Mouse (Mus musculus) lung, postnatal 0 days (tissue): ENCODE measurements at regions not wholly inside any gene's neighbourhood (a gene's known extent, or its start where the extent isn't known, plus 50 kb on each side); places are given as distances from the start of the nearest gene placed in this dataset.
A peak's percentile ranks its signal among the peaks of the same experiment; 100 is the strongest.

Experiments used
- ATAC-seq: fragments of 200-750 bp; cut with Nextera tagmentation; 2 replicates; pipeline ENCODE4 v1.8.0; 2017; ENCODE audit warnings: moderate library complexity
- DNase-seq: peaks from one replicate; pipeline ENCODE4 v3.0.0-alpha.2; 2016; ENCODE audit warnings: low spot score
- H3K27ac ChIP-seq: fragments of 300-500 bp; sonication (generic); 2 replicates; pipeline ENCODE4 v1.5.1; 2014; ENCODE audit warnings: antibody characterized with exemption, mild to moderate bottlenecking, low read length, mixed read lengths
- H3K27me3 ChIP-seq: fragments of 300-500 bp; sonication (generic); replicated peaks from 2 replicates; pipeline ENCODE4 v1.6.1; 2014; ENCODE audit warnings: low read length, mixed read lengths; ENCODE audit not compliant: insufficient read depth
- H3K36me3 ChIP-seq: fragments of 300-500 bp; sonication (generic); 2 replicates; pipeline ENCODE4 v1.6.1; 2014; ENCODE audit warnings: low read length, mixed read lengths; ENCODE audit not compliant: insufficient read depth
- H3K4me1 ChIP-seq: fragments of 300-500 bp; sonication (generic); 2 replicates; pipeline ENCODE4 v1.6.1; 2014; ENCODE audit warnings: antibody characterized with exemption, low read depth, low read length, mixed read lengths; ENCODE audit not compliant: insufficient read depth
- H3K4me2 ChIP-seq: fragments of 300-500 bp; sonication (generic); replicated peaks from 2 replicates; pipeline ENCODE4 v1.6.1; 2014; ENCODE audit warnings: low read depth, mild to moderate bottlenecking, low read length, moderate library complexity, mixed read lengths
- H3K4me3 ChIP-seq: fragments of 300-500 bp; sonication (generic); 2 replicates; pipeline ENCODE4 v1.5.1; 2014; ENCODE audit warnings: low read depth, low read length
- H3K9ac ChIP-seq: fragments of 300-500 bp; sonication (generic); replicated peaks from 2 replicates; pipeline ENCODE4 v1.6.1; 2014; ENCODE audit warnings: low read depth, mild to moderate bottlenecking
- H3K9me3 ChIP-seq: fragments of 300-500 bp; sonication (generic); 2 replicates; pipeline ENCODE4 v1.6.1; 2016; ENCODE audit warnings: low read length, mixed read lengths
- CTCF ChIP-seq: IDR thresholded peaks from 2 replicates; pipeline ENCODE4 v1.5.1; 2016; ENCODE audit warnings: antibody characterized with exemption, mild to moderate bottlenecking
- EP300 ChIP-seq: IDR thresholded peaks from 2 replicates; pipeline ENCODE4 v1.6.1; 2016; ENCODE audit warnings: antibody characterized with exemption, mild to moderate bottlenecking, control low read depth
- WGBS: fragments of 180-500 bp; shearing (Covaris S2); extraction: QIAGEN DNeasy Blood & Tissue Kit; methylation state at CpG from one replicate; pipeline ENCODE4 v1.1.7; 2014; 5-methylcytosine and 5-hydroxymethylcytosine counted together

DNA sequence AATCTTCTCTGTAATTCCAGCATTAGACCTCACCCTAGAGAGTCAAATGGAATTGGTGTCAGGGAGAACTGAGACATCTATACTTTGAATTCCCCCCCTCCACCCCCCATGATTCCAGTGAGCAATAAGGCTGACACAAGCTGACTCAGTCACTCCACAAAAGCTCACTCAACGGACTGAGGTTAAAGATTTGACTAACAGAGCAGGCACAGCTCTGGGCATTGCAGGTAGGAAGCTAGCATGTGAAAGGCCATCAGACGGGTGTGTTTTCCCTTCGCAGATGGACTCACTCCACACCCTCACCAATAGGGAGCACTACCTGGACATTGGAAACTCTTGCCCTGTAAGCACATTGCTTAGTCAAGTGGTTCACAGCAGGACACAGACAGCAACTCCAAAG is 469.2 kb upstream of the Smim15 start:
- TF ChIP-seq EP300 (no peak), CTCF (no peak)
- H3K4me2 ChIP-seq = no peak overlapping the region
- H3K4me3 ChIP-seq = no peak overlapping the region
- no peaks in the 10 kb centered on the region for H3K27me3 ChIP-seq
- no peaks in the 10 kb centered on the region for H3K9me3 ChIP-seq
- no peaks in the 10 kb centered on the region; the same call in 1 of the 2 replicates for H3K4me1 ChIP-seq
- no peaks in the 10 kb centered on the region for H3K36me3 ChIP-seq
- H3K27ac ChIP-seq = no peak overlapping the region
- 88% methylated on average over 3 of the region's 3 CpGs for WGBS
- no peak overlapping the region for H3K9ac ChIP-seq
- ATAC-seq (no peak), DNase-seq (no peak)

- no peak overlapping the region for H3K27ac ChIP-seq
- no peak for ATAC-seq
- H3K9me3 ChIP-seq = no peaks in the 10 kb centered on the region
- no peaks in the 10 kb centered on the region; the same call in 1 of the 2 replicates for H3K4me1 ChIP-seq
- no peaks in the 10 kb centered on the region for H3K27me3 ChIP-seq
- DNase-seq = no peak
- TF ChIP-seq CTCF (no peak), EP300 (no peak)
- H3K9ac ChIP-seq = no peak overlapping the region
- no peak overlapping the region for H3K4me2 ChIP-seq
- 68% methylated on average over 9 of the region's 9 CpGs for WGBS
- no peaks in the 10 kb centered on the region for H3K36me3 ChIP-seq
- no peak overlapping the region for H3K4me3 ChIP-seq
Observed at GRCm38 (mm10) chr13:107573499-107574355, 470.5 kb upstream of the Smim15 start.

GRCm38 (mm10) chr13:107571539-107571938 is 472.7 kb upstream of the Smim15 start:
- H3K36me3 ChIP-seq = no peaks in the 10 kb centered on the region
- no peak for DNase-seq
- ATAC-seq = no peak
- no peak overlapping the region for H3K4me2 ChIP-seq
- H3K4me1 ChIP-seq = no peaks in the 10 kb centered on the region
- TF ChIP-seq EP300 (no peak), CTCF (no peak)
- H3K27ac ChIP-seq = no peak overlapping the region
- H3K4me3 ChIP-seq = no peak overlapping the region
- no peaks in the 10 kb centered on the region for H3K27me3 ChIP-seq
- WGBS = 53% methylated on average over 10 of the region's 10 CpGs
- no peak overlapping the region for H3K9ac ChIP-seq
- no peaks in the 10 kb centered on the region for H3K9me3 ChIP-seq

DNA sequence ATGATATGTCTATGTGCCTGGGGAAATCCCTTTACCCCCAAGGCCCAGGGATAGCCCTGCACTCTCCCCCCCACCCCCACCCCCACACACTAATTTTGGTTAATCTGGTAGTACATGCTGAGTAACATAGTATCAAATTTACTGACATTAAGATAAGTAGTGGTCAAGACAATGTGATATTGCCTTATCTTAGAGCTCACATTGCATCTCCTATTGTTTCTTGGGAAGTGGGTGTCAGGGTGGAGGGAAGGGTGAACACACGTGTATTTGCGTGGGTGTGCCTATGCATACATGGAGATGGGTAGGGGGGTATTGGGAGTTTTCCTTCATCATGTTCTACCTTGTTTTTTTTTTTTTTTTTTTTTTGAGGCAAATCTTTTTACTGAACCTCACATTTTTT is 474.8 kb upstream of the Smim15 start:
- no peak for TF ChIP-seq EP300
- TF ChIP-seq CTCF = no peak
- no peak overlapping the region for H3K27ac ChIP-seq
- no peaks in the 10 kb centered on the region for H3K4me1 ChIP-seq
- no peak overlapping the region for H3K4me2 ChIP-seq
- no peaks in the 10 kb centered on the region for H3K9me3 ChIP-seq
- H3K27me3 ChIP-seq = no peaks in the 10 kb centered on the region
- H3K36me3 ChIP-seq = no peaks in the 10 kb centered on the region
- peak; percentile 21; the same call in 1 of the 2 replicates for ATAC-seq
- 75% methylated on average over 2 of the region's 2 CpGs for WGBS
- no peak for DNase-seq
- no peak overlapping the region for H3K9ac ChIP-seq
- no peak overlapping the region for H3K4me3 ChIP-seq

- Histone ChIP-seq H3K9ac (no peak overlapping the region), H3K36me3 (no peaks in the 10 kb centered on the region), H3K27ac (peak overlapping the region; percentile 48), H3K4me3 (no peak overlapping the region), H3K9me3 (no peaks in the 10 kb centered on the region), H3K4me2 (no peak overlapping the region), H3K27me3 (no peaks in the 10 kb centered on the region), H3K4me1 (no peaks in the 10 kb centered on the region)
- DNase-seq = peak; percentile 67
- TF ChIP-seq EP300 = peak; percentile 71; the same call in 1 of the 2 replicates
- TF ChIP-seq CTCF = no peak
- WGBS = 30% methylated on average over 7 of the region's 7 CpGs
- ATAC-seq = peak; percentile 96
Observed at GRCm38 (mm10) chr13:107568701-107569121, 475.5 kb upstream of the Smim15 start.

GRCm38 (mm10) chr13:107562463-107562862 is 481.8 kb upstream of the Smim15 start:
- no peak overlapping the region for H3K27ac ChIP-seq
- no peaks in the 10 kb centered on the region for H3K27me3 ChIP-seq
- no peaks in the 10 kb centered on the region for H3K36me3 ChIP-seq
- no peak overlapping the region for H3K4me3 ChIP-seq
- no peak overlapping the region for H3K9ac ChIP-seq
- H3K4me2 ChIP-seq = no peak overlapping the region
- ATAC-seq (no peak), DNase-seq (no peak)
- TF ChIP-seq EP300 (no peak), CTCF (no peak)
- H3K4me1 ChIP-seq = no peaks in the 10 kb centered on the region
- H3K9me3 ChIP-seq = no peaks in the 10 kb centered on the region
- 83% methylated on average over 1 of the region's 1 CpGs for WGBS
